Mouse (Mus musculus) ES-E14 (cell line): ENCODE data around the gene Ssb. TPM values are rescaled to one million over a fixed set of nuclear protein-coding genes. Genes with fewer than 3 reads are reported as not detected.

Experiments used
- DNase-seq: peaks from one replicate; pipeline ENCODE4 v3.0.0-alpha.2; 2013; ENCODE audit warnings: low read depth, low spot score
- H3K27ac ChIP-seq: 2 replicates; pipeline ENCODE4 v1.5.1; 2012; ENCODE audit warnings: low read depth, mild to moderate bottlenecking, low read length, moderate library complexity, mixed read lengths; ENCODE audit not compliant: poor library complexity, insufficient read depth, severe bottlenecking
- H3K36me3 ChIP-seq: 2 replicates; pipeline ENCODE4 v1.6.1; 2012; ENCODE audit warnings: mild to moderate bottlenecking, low read length, moderate library complexity, mixed read lengths; ENCODE audit not compliant: control insufficient read depth, poor library complexity, insufficient read depth, severe bottlenecking
- H3K4me1 ChIP-seq, 2 experiments: fragments of 150-350 bp in 1 of 2; sonication (generic) in 1 of 2; 2 replicates each; pipeline ENCODE4 v1.6.1; 2012; ENCODE audit warnings: low read length in 2 of 2, mild to moderate bottlenecking in 1 of 2, mixed read lengths in 1 of 2; ENCODE audit not compliant: control insufficient read depth in 2 of 2, insufficient read depth in 2 of 2, poor library complexity in 1 of 2
- H3K4me3 ChIP-seq, 2 experiments: fragments of 150-350 bp in 1 of 2; sonication (generic) in 1 of 2; 2 replicates each; pipeline ENCODE4 v1.5.1; 2012; ENCODE audit warnings: low read length in 2 of 2, low read depth in 1 of 2, mild to moderate bottlenecking in 1 of 2, mixed read lengths in 1 of 2; ENCODE audit not compliant: insufficient read depth in 1 of 2, poor library complexity in 1 of 2, severe bottlenecking in 1 of 2
- H3K9ac ChIP-seq: 2 replicates; pipeline ENCODE4 v1.6.1; 2012; ENCODE audit warnings: low read depth, mild to moderate bottlenecking, low read length, mixed read lengths; ENCODE audit not compliant: poor library complexity, insufficient read depth, severe bottlenecking
- H3K9me3 ChIP-seq: fragments of 150-350 bp; sonication (generic); 2 replicates; pipeline ENCODE4 v1.6.1; 2012; ENCODE audit warnings: low read depth, mild to moderate bottlenecking, low read length; ENCODE audit not compliant: control insufficient read depth, insufficient read depth
- CHD2 ChIP-seq: IDR thresholded peaks from 2 replicates; pipeline ENCODE4 v1.6.1; 2014; ENCODE audit warnings: mild to moderate bottlenecking, low read depth, low read length, inconsistent platforms
- HCFC1 ChIP-seq: IDR thresholded peaks from 2 replicates; pipeline ENCODE4 v1.6.1; 2012; ENCODE audit warnings: low read length, inconsistent platforms, borderline replicate concordance; ENCODE audit not compliant: insufficient read depth
- MAFK ChIP-seq: IDR thresholded peaks from 2 replicates; pipeline ENCODE4 v1.6.1; 2014; ENCODE audit warnings: mild to moderate bottlenecking, low read depth, low read length, inconsistent platforms; ENCODE audit not compliant: insufficient read depth
- ZC3H11A ChIP-seq: IDR thresholded peaks from 2 replicates; pipeline ENCODE4 v1.6.1; 2012; ENCODE audit warnings: low read depth, mild to moderate bottlenecking, inconsistent platforms, low read length, borderline replicate concordance
- ZNF384 ChIP-seq: IDR thresholded peaks from 2 replicates; pipeline ENCODE4 v1.6.1; 2012; ENCODE audit warnings: low read depth, low read length, inconsistent platforms
- in situ Hi-C, 2 experiments: fragments of 600-800 bp; cut with MboI; formaldehyde crosslinking; loops; one replicate each; pipeline ENCODE4 v1.15.1; 2025; ENCODE audit warnings: low sequenced_read_pairs in 2 of 2, inconsistent platforms in 1 of 2; ENCODE audit not compliant: unreplicated experiment in 2 of 2
- total RNA-seq: library from RNA; depleted of rRNA; stranded (reverse); fragments of 300-350 nt; gene quantifications from 2 replicates; pipeline ENCODE4 v1.2.3, GENCODE M21; 2012

Ssb gene
- total RNA-seq, 1 experiment = 191 TPM

DNA sequence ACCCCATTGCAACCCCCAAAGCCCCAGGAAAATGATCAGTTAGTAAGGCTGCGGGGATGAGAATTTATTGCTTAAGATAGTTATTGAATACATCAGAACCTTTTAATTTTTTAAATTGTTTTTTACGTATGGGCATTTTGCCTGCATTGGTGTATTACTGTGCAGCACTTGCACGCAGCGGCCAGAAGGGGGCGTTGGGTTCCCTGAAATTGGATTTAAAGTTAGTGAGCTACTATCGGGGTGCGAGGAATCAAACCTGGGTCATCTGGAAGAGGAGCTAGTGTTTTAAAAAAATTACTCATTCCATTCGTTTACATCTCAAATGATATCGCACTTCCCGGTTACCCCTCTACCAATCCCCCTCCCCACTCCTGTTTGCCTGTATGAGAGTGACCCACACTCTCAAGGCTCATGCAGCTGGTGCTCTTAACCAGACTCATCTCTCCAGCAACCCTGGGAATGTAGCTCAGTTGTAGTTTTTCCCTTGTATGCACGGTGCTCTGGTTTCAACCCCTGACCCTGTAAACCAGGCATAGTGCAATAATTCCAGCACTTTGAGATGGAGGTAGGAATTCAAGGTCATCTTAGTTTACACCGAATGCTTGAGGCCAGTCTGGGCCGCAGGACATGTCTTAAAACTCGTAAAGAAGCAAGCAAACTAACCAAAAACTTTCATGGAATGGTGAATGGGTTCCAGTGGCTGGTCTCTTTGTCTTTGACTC is 34.3 kb downstream of the Ssb start:
- H3K27ac ChIP-seq = peak overlapping the region; percentile 41; the same call in 1 of the 2 replicates
- TF ChIP-seq ZNF384 (0 out of 2 replicates have a peak, but pooled peaks have one; percentile 6), MAFK (no peak)

DNA sequence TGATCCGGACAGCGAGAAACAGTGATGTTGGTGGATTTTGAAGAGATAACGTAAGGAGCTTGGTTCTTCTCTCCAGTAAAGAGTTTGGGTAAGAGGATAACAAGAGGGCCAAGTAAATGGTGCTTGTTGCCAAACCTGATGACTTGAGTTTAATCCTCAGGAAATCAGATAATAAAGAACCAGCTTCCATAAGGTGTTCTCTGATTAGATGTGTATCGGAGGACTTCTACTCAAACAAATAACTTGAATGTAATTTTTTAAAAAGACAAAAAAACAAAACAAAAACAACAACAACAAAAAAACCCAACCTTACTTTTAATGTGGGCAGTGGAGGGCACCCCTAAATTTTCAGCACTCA is 34.8 kb downstream of the Ssb start:
- H3K27ac ChIP-seq = peak overlapping the region; percentile 41; the same call in 1 of the 2 replicates
- no peaks in the 10 kb centered on the region for H3K9me3 ChIP-seq
- H3K4me1 ChIP-seq = peaks cover 14 to 25% of the 10 kb centered on the region in 2 experiments
- in situ Hi-C loops = no loop called here
- H3K4me3 ChIP-seq = peak overlapping the region in 1 of 2 experiments; percentile 91; a peak in 1 of 4 replicates
- no peak for DNase-seq
- H3K9ac ChIP-seq = peak overlapping the region; percentile 50; the same call in 1 of the 2 replicates
- H3K36me3 ChIP-seq = no peaks in the 10 kb centered on the region
- TF ChIP-seq CHD2 (no peak), ZC3H11A (no peak), ZNF384 (no peak), MAFK (no peak), HCFC1 (no peak)

More for the DNA sequence above, 34.3 kb downstream of the Ssb start:
- Histone ChIP-seq H3K36me3 (no peaks in the 10 kb centered on the region), H3K9me3 (no peaks in the 10 kb centered on the region), H3K9ac (peak overlapping the region; percentile 50; the same call in 1 of the 2 replicates), H3K4me3 (peak overlapping the region in 1 of 2 experiments; percentile 12; a peak in 1 of 4 replicates), H3K4me1 (peaks cover 14 to 25% of the 10 kb centered on the region in 2 experiments)
- in situ Hi-C loops = no loop called here
- DNase-seq = no peak

DNA sequence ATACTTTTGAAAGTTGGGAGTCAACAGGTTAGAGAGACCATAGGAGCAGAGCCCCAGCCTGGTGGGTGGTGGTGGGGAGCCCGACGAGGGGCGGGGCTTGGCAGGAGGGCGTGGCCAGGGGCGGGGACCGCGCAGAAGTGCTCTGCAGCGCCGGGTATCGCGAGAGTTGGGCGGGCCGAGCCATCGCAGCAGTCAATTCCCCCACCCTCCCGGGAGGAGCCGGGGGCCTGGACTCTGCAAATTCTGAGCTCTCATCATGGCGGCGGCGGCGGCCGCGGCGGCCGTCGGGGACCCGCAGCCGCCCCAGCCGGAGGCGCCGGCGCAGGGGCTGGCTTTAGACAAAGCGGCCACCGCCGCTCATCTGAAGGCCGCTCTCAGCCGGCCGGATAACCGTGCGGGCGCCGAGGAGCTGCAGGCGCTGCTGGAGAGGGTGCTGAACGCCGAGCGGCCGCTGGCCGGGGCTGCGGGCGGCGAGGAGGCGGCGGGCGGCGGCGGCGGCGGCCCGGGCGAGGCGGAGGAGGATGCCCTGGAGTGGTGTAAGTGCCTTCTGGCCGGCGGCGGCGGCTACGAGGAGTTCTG is 35.8 kb downstream of the Ssb start, which contains the start of gene Ubr3:
Gene Ubr3 (plus strand): TSS at position 208 of the 579 bp plus-strand sequence.
- Histone ChIP-seq H3K36me3 (no peaks in the 10 kb centered on the region), H3K9ac (peak within 1 kb of the TSS; percentile 97), H3K9me3 (no peaks in the 10 kb centered on the region), H3K27ac (peak within 1 kb of the TSS; percentile 54; the same call in 1 of the 2 replicates), H3K4me3 (peak within 1 kb of the TSS; percentile 91 to 98), H3K4me1 (peaks cover 12 to 16% of the 10 kb centered on the region in 2 experiments)
- in situ Hi-C loops = no loop called here
- TF ChIP-seq CHD2 (peak; percentile 98), MAFK (no peak)
- peak; percentile 85 for DNase-seq

DNA sequence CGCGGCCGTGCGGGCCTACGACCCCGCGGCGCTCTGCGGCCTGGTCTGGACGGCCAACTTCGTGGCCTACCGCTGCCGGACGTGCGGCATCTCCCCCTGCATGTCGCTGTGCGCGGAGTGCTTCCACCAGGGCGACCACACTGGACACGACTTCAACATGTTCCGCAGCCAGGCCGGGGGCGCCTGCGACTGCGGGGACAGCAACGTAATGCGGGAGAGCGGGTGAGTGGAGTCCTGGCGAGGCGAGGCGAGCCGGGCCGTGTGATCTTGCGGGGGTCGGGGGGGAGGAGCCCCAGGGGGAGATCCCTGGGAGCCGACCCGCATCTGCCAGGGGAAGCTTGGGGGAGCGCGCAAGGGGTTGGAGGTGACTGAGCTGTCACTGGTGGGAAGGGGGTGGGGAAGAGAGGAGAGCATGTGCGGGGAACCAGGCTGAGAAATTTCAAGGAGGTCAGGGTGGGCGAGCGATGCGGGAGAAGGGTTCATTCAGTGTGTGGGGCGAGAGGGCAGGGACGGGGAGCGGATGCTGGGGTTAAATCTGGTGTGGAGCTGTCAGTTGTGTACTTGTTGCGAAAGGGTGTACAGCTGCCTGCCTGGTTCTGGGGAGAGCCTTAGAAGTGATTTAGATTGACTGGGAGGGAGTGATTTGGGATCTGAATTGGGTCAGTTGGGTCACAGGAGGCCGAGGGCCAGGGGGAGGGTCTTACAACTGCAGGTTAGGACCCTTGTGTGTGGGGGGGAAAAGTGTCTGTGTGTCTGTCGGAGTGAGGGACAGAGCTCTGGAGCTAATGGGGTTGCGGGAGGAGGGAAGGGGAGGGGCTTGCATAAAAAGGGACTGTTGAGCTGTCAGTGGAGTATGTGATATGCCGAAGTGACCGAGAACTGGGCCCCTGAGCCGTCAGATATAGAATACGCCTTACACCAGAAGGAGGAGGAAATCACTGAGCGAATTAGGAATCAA is 36.5 kb downstream of the Ssb start:
- peak overlapping the region; percentile 91 to 98 for H3K4me3 ChIP-seq
- H3K9me3 ChIP-seq = no peaks in the 10 kb centered on the region
- in situ Hi-C loops = no loop called here
- DNase-seq = no peak
- H3K27ac ChIP-seq = peak overlapping the region; percentile 54; the same call in 1 of the 2 replicates
- H3K4me1 ChIP-seq = peaks cover 9 to 13% of the 10 kb centered on the region in 2 experiments
- H3K9ac ChIP-seq = peak overlapping the region; percentile 97
- H3K36me3 ChIP-seq = no peaks in the 10 kb centered on the region
- no peak for TF ChIP-seq MAFK
- no peak for TF ChIP-seq ZC3H11A
- TF ChIP-seq CHD2 = no peak
- no peak for TF ChIP-seq ZNF384
- no peak; the same call in 1 of the 2 replicates for TF ChIP-seq HCFC1
